Mouse (Mus musculus) testis, postnatal 10 days (tissue): ENCODE measurements around the gene Sipa1l1.

Source experiments
- DNase-seq: peaks from one replicate; pipeline ENCODE4 v3.0.0; 2021; ENCODE audit warnings: low spot score

Gene Sipa1l1

DNA sequence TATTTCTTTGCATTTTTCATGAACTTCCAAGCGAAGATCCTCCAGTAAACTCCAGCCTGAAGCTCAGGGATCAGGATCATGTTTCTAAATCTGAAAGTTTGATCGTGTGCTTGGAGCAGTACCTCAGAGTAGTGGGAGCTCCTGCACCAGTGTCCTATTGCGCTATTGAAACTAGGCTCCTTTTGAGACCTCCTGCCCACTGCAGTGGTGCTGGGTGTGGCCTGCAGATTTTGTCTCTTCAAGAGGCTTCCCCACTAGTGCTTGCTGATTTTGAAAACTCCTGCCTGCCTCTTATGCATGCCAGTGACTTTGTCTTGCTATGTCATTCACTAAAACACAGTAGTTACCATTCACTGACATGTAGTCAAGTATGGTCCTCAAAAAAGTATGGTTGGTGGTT, 213.8 kb downstream of the Sipa1l1 start:
- DNase-seq = no peak

DNA sequence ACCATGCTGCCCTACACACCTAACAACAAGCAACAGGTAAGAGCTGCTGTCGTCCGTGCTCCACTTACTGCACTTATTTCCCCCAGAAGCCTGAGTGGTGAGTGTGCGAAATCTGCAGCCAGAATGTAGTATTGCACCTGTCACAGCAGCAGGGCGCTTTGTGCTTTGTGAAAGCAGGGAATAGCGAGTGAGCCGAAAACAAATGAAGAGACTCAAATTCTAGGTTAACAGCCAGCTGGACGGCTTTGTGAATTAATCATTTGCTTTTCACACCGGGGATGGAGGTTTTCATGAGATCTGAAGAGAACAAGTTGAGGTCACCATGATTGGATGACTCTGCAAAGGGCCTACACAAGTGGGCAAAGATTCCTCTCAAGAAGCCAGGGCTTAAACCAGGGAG, 215.6 kb downstream of the Sipa1l1 start:
- no peak for DNase-seq

DNA sequence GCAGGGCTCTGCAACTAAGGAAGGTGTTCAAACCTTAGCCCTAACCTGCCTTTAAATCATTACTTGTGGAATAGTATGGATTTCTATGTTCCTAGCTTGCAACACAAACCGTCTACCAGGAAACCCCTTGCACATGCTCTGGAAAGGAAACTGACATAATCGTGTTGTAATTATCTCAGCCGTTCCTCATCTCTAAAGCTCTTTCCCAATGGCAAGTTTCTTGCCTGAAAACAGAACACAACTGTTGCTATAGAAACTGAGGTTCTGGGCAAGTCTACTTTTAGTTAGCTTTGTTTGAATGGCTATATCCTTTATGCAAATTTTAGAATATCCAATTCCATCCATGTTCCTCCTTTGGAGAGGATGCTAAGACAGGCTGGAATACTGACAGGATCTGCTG, 217.9 kb downstream of the Sipa1l1 start:
- DNase-seq = no peak

DNA sequence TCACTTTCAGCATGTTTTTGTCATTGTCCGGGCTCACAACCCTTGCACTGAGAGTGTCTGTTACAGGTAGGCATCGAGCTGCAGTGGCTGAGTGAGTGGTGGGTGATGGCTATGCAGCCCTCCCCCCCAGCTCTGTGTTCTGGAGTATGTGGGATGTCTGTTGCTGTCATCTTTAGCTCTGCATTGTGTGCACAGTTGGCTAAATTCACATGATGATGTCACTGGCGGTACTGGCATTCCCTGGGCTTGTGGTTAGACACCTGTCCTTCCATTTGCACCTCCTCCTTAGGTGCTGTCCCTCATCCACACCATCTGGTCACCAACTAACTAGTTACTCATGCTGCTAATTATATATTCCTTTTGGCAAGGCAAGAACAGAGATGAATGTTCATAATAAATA, 218.5 kb downstream of the Sipa1l1 start:
- DNase-seq = no peak

DNA sequence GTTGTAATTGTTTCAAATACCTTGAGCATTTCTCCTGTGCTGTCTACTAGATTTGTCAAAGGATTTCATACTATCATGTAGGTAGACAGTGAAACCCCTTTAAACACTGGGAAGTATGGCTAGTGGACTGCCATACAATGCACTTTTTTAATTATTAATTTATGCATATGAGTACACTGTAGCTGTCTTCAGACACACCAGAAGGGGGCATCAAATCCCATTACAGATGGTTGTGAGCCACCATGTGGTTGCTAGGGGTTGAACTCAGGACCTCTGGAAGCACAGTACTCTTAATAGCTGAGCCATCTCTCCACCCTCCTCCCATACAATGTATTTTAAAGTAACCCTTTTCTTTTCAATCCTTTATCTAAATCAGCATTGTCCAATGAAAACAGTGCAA, 219.0 kb downstream of the Sipa1l1 start:
- no peak for DNase-seq

DNA sequence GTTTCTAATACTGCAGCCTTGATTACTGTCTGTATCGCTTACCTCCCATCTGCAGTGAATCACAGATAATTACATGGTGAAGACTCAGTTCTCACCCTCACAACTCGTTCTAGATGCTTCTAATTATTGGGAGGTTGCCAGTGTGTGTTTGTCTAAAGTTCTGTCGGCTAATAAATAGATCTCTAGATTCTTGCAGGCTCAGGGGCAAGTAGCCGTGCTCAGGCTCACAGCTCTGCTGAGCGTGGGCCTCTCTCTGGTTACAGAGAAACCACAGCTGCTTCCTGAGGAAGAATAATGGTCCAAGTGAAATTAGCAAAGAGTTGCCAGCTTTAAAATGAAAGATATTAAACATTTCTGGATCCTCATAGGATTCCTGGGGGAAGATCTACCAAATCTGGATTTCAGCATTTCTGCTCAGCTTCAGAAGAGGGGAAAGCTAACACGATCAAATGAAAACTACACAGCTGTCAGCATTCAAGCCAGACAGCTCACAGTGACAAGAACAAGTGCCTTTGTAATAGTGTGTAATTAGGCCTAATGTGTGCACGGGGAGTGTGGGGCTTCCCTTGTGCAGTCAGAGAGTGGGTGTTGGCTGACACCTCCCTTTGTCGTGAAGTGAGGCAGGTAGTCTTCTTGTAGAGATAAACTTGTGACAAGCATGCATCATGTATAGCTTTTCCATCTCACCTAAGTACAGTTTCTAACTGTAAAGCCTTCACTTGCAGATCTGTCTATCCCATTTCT, 225.2 kb downstream of the Sipa1l1 start:
- no peak for DNase-seq

DNA sequence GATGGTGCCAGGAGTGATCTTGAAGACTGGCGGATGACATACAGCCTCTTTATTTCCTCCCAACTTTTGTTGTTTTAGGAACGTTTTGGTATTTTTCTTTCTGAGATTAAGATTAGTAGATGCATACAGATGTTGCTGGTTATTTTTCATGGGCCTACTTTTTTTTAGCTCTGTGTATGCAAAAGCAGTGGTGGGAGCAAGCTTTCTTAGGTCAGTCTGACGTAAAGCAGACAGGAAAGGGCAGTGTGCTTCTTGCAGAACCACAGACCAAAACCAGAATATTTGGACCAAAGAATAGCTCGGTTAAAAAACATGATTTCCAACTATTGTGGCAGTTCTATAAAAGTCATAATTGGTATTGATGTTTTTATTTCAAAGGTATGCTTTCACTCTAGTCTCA, 226.1 kb downstream of the Sipa1l1 start:
- no peak for DNase-seq

DNA sequence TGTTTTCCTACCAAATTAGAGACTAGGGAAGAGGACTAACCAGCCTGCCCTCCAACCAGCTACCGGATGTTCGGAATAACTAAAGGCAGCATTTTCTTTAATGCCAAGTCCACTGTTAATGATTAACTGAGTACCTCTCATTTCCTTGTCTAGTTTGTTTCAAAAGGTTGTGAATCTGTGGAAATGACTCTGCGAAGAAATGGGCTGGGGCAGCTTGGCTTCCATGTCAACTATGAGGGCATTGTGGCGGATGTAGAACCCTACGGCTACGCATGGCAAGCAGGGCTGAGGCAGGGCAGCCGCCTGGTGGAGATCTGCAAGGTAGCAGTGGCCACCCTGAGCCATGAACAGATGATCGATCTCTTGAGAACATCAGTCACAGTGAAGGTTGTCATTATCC, 228.1 kb downstream of the Sipa1l1 start:
- no peak for DNase-seq

DNA sequence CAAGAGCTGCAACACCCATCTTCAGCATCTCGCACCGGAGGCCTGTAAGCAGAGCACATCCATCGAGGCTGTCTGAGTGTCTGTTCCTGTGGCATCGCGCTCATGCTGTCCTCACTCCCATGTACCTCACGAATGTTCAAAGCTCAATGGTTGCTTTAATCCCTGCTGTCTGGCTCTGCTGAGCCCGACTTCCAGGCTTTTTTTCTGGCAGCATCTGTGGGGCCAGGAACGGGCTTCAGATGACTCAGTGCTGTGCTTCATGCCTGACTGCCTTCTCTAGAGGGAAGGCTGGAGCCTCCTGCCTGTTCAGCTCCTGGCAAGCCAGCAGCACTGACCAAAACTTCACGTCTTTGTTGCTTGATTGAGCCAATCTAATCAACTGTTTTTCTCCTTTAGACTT, 228.6 kb downstream of the Sipa1l1 start:
- no peak for DNase-seq

DNA sequence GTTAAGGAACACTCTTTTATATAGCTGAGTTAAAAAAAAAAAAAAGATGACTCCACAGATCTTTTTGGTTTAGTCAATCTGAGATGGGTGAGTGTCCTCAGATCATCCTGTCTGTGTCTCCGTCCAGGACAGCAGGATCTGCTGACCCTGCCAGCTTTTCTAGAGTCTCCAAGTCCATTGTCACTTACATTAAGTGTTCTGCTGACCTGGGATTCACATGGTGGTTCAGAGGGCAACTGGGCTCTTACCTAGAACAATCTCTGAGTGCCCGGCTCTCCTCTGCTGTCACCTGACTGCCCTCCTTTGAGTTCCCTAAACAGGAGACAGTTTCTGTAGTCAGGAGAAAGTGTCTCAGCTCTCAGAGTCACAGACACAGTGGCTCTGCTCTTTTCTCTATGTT, 229.8 kb downstream of the Sipa1l1 start:
- DNase-seq = no peak

DNA sequence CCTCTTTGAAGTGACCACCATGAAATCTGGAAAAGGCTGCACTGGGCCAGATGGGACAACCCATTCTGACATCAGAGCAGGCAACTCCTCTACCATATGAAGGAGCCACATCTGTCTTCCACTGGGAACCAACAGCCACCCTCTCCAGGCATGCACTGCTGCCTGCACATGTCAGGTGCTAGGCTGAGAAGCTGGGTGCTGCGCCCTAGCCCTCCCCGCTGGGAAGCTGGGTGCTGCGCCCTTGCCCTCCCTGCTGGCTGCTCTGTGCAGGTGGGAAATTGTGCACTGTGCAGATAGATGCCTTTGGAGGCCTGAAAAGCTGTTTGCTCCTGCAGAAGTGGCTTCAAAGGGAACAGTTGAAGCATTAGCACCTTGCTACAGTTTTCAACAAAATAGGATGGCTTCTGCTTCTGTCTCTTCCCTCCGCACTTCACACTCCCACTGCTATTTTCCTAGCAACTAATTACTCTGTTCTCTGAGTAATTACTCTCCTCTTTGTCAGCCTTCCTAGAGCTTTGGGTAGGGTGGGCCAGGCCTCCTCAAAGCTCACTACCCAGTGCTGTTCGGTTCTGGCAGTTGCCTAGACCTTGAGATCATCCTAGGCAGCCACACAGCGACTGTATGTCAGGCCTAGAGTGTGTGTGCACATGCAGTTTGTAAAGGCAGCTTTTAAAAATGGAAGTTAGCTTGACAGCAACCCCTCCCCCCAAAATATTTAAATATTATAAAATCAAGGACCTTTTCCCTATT, 231.0 kb downstream of the Sipa1l1 start:
- DNase-seq = no peak

DNA sequence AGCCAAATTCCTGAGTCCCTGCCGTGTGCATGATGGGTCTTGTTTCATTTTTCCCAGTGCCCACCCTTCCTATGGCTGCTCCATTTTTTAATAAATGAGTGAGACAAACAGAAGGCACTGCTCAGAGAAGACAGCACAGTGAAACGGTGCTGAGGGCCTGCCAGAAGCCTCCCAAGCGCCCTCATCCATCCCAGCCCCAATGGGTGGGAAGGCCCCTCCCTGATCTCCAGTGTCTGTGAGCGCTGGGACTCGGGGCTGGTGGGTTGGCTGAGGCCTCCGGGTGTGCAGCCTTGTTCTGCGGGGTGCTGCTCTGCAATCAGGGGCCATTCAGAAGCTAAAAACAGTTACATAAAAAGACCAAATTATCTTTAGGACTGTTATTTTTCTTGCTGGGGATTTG, 231.7 kb downstream of the Sipa1l1 start:
- peak; percentile 49 for DNase-seq

DNA sequence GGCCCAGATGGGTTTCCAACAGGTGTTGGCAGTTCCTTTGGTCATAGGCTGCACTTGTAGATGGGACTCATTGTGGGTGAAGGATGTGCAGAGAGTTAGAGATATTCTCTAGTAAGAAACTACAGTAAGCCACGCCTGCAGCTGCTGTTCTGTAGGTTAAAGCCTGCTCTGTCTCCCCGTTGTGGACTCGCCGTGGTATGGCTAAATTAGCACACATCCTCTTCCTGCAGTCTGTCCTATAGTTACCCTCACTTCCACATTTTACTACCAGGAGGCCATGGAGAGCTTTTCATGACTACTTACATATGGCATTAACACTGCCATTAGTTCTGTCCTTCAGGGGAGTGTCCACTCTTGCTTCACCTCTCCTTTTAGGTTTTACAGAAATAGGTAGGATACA, 232.3 kb downstream of the Sipa1l1 start:
- no peak for DNase-seq

DNA sequence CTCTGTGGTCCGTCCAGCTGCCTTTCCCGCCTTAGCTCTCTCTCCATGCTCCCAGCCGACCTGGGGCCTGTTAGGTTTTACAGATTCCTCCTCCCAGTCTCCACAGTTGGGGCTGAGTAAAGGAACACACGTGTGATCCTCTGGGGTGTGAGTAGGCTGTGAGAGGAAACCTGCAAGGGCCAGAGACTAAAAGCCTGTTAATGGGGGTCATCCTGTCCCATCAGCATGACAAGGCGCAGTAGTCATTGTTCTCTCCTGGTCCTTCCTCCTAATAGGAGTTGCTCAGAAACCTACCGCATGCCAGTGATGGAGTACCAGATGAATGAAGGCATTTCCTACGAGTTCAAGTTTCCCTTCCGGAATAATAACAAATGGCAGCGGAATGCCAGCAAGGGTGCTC, 233.5 kb downstream of the Sipa1l1 start:
- no peak for DNase-seq

DNA sequence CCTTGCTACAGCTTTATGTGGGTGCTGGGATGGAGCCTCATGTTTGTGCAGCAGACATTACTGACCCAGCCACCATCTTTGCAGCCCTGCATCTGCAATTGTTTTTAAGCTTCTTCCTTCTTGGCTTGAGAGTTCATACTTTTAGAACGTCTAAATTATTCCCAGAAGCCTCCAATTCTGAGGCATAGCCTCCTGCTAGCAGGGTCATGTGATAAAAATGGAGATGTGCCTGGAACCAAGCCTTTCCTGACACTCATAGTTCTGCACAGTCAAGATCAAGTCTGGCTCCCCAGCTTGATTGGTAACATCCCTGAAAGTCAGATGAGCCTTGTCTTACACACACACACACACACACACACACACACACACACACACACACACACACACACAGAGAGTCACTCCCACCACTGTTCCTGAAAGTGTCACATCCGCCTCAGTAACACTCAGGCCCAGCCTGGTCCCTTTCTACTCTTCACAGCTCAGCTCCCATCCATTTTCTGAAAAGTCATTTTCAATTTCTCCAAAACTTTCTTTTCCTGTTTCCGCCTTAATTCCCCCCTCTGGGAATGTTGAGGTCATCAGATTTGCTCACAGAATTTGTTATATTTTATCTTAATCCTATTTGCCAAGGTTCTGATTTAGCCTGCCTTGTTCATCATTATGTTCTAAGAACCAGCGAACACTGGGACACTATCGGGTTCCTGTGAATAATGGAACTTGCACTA, 238.6 kb downstream of the Sipa1l1 start:
- no peak for DNase-seq

DNA sequence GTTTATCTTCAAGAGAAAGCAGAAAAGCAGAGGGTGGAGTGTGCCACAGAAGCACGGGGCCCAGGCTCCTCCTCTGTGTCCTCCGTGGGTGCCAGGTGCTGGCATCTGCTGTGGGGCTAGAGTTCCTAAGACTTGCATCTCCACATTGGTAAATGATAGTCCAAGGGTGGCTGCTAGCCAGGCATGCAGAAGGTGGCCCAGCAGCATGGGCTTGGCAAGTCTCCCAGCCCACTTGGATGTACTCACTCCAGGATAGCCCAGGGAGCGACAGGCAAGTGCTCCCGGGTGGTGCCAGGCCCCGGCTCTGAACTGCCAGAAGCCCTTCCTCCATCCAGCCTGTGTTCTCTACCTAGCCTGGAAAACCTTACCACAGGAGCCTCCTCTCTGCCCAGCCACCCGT, 239.4 kb downstream of the Sipa1l1 start:
- DNase-seq = peak; percentile 56

DNA sequence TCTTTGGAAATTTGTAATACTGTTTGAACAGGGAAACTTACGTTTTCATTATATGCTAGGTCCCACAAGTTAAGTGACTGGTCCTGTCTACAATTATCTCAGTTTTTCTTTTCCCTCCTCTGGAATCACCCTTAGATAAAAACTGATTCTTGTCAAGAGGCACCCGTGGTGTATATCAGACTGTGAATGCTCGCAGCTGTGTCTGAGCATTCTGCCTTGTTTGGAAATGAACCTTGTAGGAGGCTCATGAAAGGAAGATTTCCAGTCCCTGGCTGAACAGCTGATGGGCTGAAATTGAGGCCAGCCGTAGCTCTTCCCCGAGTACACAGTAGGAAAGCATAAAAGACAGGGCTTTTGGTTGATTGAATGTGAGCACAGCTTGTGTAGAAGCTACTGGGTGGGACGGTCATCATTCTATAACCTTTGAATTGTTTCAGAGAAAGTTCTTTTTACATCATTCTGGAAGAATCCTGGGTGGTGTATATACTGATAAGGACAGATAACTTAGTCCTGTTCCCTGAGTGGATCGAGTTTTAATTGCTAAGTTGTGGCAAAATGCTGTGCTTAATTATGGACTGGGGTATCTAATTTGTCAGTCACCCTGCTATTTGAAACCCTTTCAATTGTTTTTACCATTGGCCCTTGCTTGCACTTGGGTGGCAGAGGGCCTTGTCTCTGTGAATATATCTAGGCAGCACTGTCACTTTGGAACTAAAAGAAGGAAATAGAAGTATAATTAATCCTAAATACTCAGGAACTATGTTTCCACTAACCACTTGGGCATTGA, 240.8 kb downstream of the Sipa1l1 start:
- no peak for DNase-seq

DNA sequence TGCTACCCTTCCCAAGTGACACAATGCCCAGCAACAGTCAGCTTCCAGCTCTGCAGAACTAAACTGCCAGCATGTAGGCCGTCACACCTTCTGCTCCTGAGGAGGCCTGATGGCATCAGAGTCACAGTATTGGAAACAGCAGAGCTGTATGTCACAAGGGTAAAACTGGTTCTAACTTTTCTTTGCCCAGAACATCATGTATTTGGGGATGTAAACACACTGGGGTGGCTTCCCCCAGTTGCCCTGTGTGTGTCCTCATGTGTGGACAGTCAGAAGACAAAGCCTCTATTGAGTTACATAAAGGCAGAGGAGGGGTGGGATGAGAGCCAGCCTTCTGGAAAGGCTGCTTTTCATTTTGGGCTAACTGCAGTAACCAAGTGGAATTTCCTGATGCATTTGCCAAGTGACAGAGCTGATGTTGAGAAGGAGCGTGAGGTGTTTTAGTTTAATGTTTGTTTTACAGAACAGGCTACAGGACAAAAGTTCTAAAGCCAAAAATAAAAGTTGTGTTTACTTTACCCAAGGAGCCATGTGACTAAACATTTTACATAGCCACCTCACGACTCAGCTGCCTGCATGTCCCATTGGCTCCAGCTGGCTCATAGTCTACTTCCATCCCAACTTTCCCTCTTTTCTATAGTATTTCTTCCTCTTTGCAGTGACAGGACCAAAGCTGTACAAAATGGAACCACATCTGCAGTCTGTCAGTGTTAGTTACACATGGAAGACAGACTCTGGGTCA, 243.3 kb downstream of the Sipa1l1 start:
- DNase-seq = peak; percentile 47

DNA sequence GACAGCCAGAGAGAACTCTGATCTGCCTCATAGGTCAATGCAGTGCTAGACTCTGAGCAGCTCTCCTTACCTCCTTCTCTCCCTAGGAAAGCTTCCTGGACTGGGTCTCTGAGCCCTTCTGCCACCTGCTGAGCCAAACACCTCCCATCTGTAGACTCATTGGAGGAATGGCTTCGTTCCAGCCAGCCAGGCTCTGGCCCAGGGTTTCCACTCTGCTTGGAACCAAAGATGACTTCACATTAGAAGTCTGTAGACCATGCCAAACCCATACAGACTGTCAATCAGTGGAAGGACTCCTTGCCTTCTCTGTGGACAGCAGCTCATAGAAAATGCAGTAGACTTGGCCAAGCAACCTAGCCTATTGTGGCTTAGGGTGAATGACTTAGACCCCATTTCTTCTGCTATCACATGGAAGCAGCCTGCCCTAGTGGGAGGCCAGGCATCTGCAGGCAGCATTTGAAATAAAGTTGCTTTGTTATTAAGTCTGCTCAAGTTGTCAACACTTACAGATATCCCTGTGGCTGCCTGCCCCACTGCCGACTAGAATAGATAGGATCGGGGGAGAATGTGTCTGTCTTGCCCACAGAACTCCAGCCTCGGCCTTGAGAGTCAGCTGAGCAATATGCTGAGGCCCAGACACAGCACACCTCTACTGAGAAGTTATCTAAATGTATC, 246.7 kb downstream of the Sipa1l1 start:
- DNase-seq = peak; percentile 60

DNA sequence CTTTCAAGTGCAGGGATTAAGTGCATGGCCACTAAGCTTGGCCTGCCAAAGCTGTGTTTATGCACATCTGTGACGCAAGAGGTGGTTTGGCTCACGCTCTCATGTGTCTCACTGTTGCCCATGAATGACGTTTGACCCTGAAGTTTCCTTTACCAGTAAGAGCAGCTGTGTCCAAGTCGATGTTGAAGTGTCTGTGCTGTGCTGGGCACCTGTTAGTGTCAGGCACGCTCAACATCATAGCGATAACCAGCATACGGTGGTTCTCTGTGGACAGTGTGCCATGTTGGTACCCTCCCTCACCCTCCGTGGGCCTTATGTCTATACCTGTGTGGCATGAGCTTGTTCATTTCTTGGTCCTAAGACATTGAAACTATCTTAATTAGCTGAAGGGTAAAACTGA, 249.9 kb downstream of the Sipa1l1 start:
- DNase-seq = no peak

DNA sequence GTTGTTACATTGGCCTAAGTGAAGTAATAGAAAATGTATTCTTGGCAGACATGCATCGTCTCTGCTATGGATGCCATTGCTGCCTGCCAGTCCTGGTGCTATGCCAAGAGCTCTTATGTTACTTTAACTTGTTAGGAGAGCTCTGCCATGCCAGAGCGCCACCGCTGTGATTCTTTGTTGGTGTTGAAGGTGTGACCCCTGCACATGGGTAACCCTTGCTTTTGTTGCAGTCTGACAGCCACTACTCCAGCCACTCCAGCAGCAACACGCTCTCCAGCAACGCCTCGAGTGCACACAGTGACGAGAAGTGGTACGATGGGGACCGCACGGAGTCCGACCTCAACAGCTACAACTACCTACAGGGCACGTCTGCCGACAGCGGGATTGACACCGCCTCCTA, 255.7 kb downstream of the Sipa1l1 start:
- no peak for DNase-seq
